Mouse (Mus musculus): ENCODE results near the gene Psmd5.

- TF ChIP-seq POLR2A (IDR thresholded peaks at IDR 0.05; ENCODE audit: borderline replicate concordance, low read depth, low read length) = no peak
- no peak for TF ChIP-seq CTCF (IDR thresholded peaks at IDR 0.05; ENCODE audit: low read depth, low read length)
These were observed 48.0 kb upstream of the Psmd5 start for GRCm38 (mm10) chr2:34922729-34923128.

Data from bone marrow macrophage, adult 2 months (primary cell).